In the genomic region with DNA sequence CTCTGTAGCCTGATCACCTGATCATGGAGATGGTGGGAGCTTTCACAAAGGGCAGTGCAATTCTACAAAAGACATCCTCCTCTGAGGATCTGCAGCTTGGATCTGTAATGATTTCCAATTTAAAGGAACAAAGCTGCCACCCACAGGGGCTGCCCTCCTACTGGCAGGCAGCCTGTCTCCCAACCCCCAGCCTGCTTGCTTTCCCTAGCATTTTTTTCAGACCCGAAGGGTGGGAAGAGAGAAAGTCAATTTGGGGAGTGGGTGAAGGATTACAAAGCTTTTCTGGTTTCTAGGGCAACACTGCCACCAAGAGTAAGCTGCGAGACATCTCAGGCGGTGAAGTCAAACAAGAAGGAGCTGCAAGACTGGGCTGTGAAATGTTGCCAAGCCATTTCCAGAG, we compare ENCODE assay signal across 9 mouse cellular contexts. TPM values are rescaled to one million over a fixed set of nuclear protein-coding genes. Genes with fewer than 3 reads are reported as not detected.
DNase-seq lines count a peak whose midpoint lies in the region; ATAC-seq and TF ChIP-seq lines count a peak whose summit lies in the region.
"Had no signal": no experiment of that assay in that cellular context is flagged by ENCODE, and none has a peak within 500 bp of the region (broad histone marks: within the 10 kb centered on the region; RNA-seq: fewer than 3 reads in every experiment).

No protein-coding gene starts in this region.

- no peak for ATAC-seq in liver, postnatal 0 days

- no peak overlapping the region for H3K9ac ChIP-seq in liver, postnatal 0 days (replicated peaks)
- H3K9ac ChIP-seq: embryonic facial prominence, embryonic 15.5 days had no signal

- no peaks in the 10 kb centered on the region for H3K9me3 ChIP-seq in liver, postnatal 0 days (ENCODE audit: low read length)
- H3K9me3 ChIP-seq: embryonic facial prominence, embryonic 15.5 days had no signal

- H3K4me3 ChIP-seq in liver, postnatal 0 days (ENCODE audit: low read depth, low read length) = no peak overlapping the region
- no peak overlapping the region for H3K4me3 ChIP-seq in thymus, adult 2 months (ENCODE audit: control insufficient read depth, insufficient read depth, low read length)
- H3K4me3 ChIP-seq: embryonic facial prominence, embryonic 15.5 days had no signal

- peak; percentile 30; the same call in 1 of the 2 replicates for TF ChIP-seq CTCF in liver, postnatal 0 days (IDR thresholded peaks at IDR 0.05; ENCODE audit: low read depth)
- no peak for TF ChIP-seq CTCF in thymus, adult 2 months (IDR thresholded peaks at IDR 0.05; ENCODE audit: borderline replicate concordance, control insufficient read depth, extremely low read depth, insufficient read depth, low read length, poor library complexity)

- TF ChIP-seq EP300 in liver, postnatal 0 days (IDR thresholded peaks at IDR 0.05; ENCODE audit: low read depth) = no peak

- TF ChIP-seq POLR2A in thymus, adult 2 months (IDR thresholded peaks at IDR 0.05; ENCODE audit: control insufficient read depth, extremely low read depth, insufficient read depth, low read length, poor library complexity) = no peak

- H3K4me2 ChIP-seq in liver, postnatal 0 days (ENCODE audit: low read depth, low read length) = no peak overlapping the region
- H3K4me2 ChIP-seq: embryonic facial prominence, embryonic 15.5 days had no signal

- WGBS in liver, postnatal 0 days (ENCODE audit: insufficient replicate concordance) = 48% methylated on average over 3 of the region's 3 CpGs
- 62% methylated on average over 3 of the region's 3 CpGs for WGBS in thymus, adult 2 months

- no peaks in the 10 kb centered on the region for H3K4me1 ChIP-seq in liver, postnatal 0 days (ENCODE audit: insufficient read depth)
- H3K4me1 ChIP-seq in thymus, adult 2 months (replicated peaks; ENCODE audit: control insufficient read depth, insufficient read depth, low read length) = 0 out of 2 replicates have a peak, but pooled peaks cover 2% of the 10 kb centered on the region
- H3K4me1 ChIP-seq: embryonic facial prominence, embryonic 15.5 days had no signal

- H3K27ac ChIP-seq in liver, postnatal 0 days (ENCODE audit: low read depth) = no peak overlapping the region
- no peak overlapping the region for H3K27ac ChIP-seq in thymus, adult 2 months (ENCODE audit: control insufficient read depth, insufficient read depth, low read length)
- H3K27ac ChIP-seq: embryonic facial prominence, embryonic 15.5 days had no signal

- H3K27me3 ChIP-seq in liver, postnatal 0 days (ENCODE audit: insufficient read depth, low read length) = no peaks in the 10 kb centered on the region
- no peaks in the 10 kb centered on the region for H3K27me3 ChIP-seq in thymus, adult 2 months (ENCODE audit: control insufficient read depth, insufficient read depth, low read length)
- H3K27me3 ChIP-seq: embryonic facial prominence, embryonic 15.5 days had no signal

- no peaks in the 10 kb centered on the region for H3K36me3 ChIP-seq in liver, postnatal 0 days (replicated peaks; ENCODE audit: insufficient read depth, low read length)
- no peaks in the 10 kb centered on the region for H3K36me3 ChIP-seq in thymus, adult 2 months (ENCODE audit: control insufficient read depth, insufficient read depth, low read length)
- H3K36me3 ChIP-seq: embryonic facial prominence, embryonic 15.5 days had no signal

- peak; percentile 14 for DNase-seq in lung, postnatal 10 days
- no peak for DNase-seq in lung, postnatal 25 days (ENCODE audit: low spot score)
- peak; percentile 87 for DNase-seq in embryo, embryonic 9.5 days (ENCODE audit: extremely low spot score)
- peak; percentile 20 for DNase-seq in induced T-regulatory cell, adult 2 months (ENCODE audit: low read depth)
- no peak for DNase-seq in liver, postnatal 0 days
- peak; percentile 43 for DNase-seq in telencephalon, adult 2 months (ENCODE audit: low read depth, low spot score)
- DNase-seq in heart, postnatal 25 days (ENCODE audit: low spot score) = no peak
- no peak for DNase-seq in thymus, adult 2 months

- intact Hi-C loops in heart, postnatal 25 days (cut with DNase I) = no loop called here

RNA-seq across cellular contexts. Expression of gene Was, which starts 10.7 kb away (rescaled TPM):
- polyA plus RNA-seq in liver, postnatal 0 days (2015; fragmentation: Nextera tagmentation; extraction: Ambion mirVana) = 2.4 and 2.9 TPM in 2 replicates
- total RNA-seq in heart, postnatal 25 days (2021) = 1 to 10 TPM; 1.8 to 2.3 TPM
- 88.5 and 102 TPM in 2 replicates for polyA plus RNA-seq in thymus, adult 2 months (2012; rRNA removed)

RNA-seq across cellular contexts. Expression of gene Suv39h1, which starts 26.5 kb away (rescaled TPM):
- polyA plus RNA-seq in liver, postnatal 0 days (2015; fragmentation: Nextera tagmentation; extraction: Ambion mirVana) = 13.9 and 15.8 TPM in 2 replicates
- 1 to 10 TPM; 4.1 to 5.0 TPM for total RNA-seq in heart, postnatal 25 days (2021)
- 69.4 and 74.6 TPM in 2 replicates for polyA plus RNA-seq in thymus, adult 2 months (2012; rRNA removed)

RNA-seq across cellular contexts. Expression of gene Wdr13, which starts 31.7 kb away (rescaled TPM):
- polyA plus RNA-seq in liver, postnatal 0 days (2015; fragmentation: Nextera tagmentation; extraction: Ambion mirVana) = 4.6 and 5.6 TPM in 2 replicates
- 10 to 100 TPM; 43.6 to 46.6 TPM for total RNA-seq in heart, postnatal 25 days (2021)
- 128 and 141 TPM in 2 replicates for polyA plus RNA-seq in thymus, adult 2 months (2012; rRNA removed)

RNA-seq across cellular contexts. Expression of gene Rbm3, which starts 44.7 kb away (rescaled TPM):
- polyA plus RNA-seq in liver, postnatal 0 days (2015; fragmentation: Nextera tagmentation; extraction: Ambion mirVana) = 413 and 415 TPM in 2 replicates
- total RNA-seq in heart, postnatal 25 days (2021) = 10 to 100 TPM; 58.8 to 85.0 TPM
- 220 and 225 TPM in 2 replicates for polyA plus RNA-seq in thymus, adult 2 months (2012; rRNA removed)

Comparison
In these comparisons a context has a peak if more than half of its experiments do, and no peak if none do; other contexts are left out.
1. DNase-seq: peak in lung, postnatal 10 days (single experiment), embryo, embryonic 9.5 days (single experiment), induced T-regulatory cell, adult 2 months (single experiment) and telencephalon, adult 2 months (single experiment); none in lung, postnatal 25 days (single experiment), liver, postnatal 0 days (single experiment), heart, postnatal 25 days (single experiment) and thymus, adult 2 months (single experiment).
2. RNA of gene Was, which starts 10.7 kb away (polyA plus RNA-seq): 88.5 to 102 TPM in thymus, adult 2 months; 2.4 to 2.9 TPM in liver, postnatal 0 days; every median in the first group is over 10 times any median in the second.
3. RNA of gene Wdr13, which starts 31.7 kb away (polyA plus RNA-seq): 128 to 141 TPM in thymus, adult 2 months; 4.6 to 5.6 TPM in liver, postnatal 0 days; every median in the first group is over 10 times any median in the second.